Mouse (Mus musculus): ENCODE measurements around the gene Ldlrad3. TPM values are rescaled to one million over a fixed set of nuclear protein-coding genes. Genes with fewer than 3 reads are reported as not detected.

Ldlrad3 gene
- polyA plus RNA-seq, 2 experiments: 2.1 to 2.9 TPM

GRCm38 (mm10) chr2:102157010-102157409 lies 29.2 kb downstream of the Ldlrad3 start:
- H3K4me1 ChIP-seq (replicated peaks; ENCODE audit: control insufficient read depth in 2 of 2, insufficient read depth in 2 of 2, low read length in 1 of 2): peaks cover 0 to 13% of the 10 kb centered on the region in 2 experiments; a peak in 2 of 4 replicates
- H3K27ac ChIP-seq: no peak overlapping the region
- no peaks in the 10 kb centered on the region for H3K36me3 ChIP-seq (replicated peaks; ENCODE audit: control insufficient read depth, insufficient read depth, low read depth)
- no peak overlapping the region for H3K4me2 ChIP-seq (ENCODE audit: low read depth)
- WGBS (ENCODE audit: insufficient replicate concordance): 49% methylated on average over 9 of the region's 9 CpGs
- TF ChIP-seq CTCF (IDR thresholded peaks at IDR 0.05; ENCODE audit: low read depth) (no peak), EP300 (IDR thresholded peaks at IDR 0.05; ENCODE audit: low read depth) (no peak)
- H3K4me3 ChIP-seq (ENCODE audit: insufficient read depth in 1 of 2, low read depth in 2 of 2, low read length in 2 of 2): no peak overlapping the region
- no peak for ATAC-seq (ENCODE audit: insufficient read depth)
- H3K27me3 ChIP-seq (ENCODE audit: control insufficient read depth, insufficient read depth, low read length): no peaks in the 10 kb centered on the region
- no peak overlapping the region for H3K9ac ChIP-seq (replicated peaks)
- no peak for DNase-seq (ENCODE audit: low read depth in 3 of 3, low spot score in 3 of 3)
- H3K9me3 ChIP-seq (ENCODE audit: control insufficient read depth, low read length): no peaks in the 10 kb centered on the region

- no peak for TF ChIP-seq CTCF (IDR thresholded peaks at IDR 0.05; ENCODE audit: low read depth)
- no peak for TF ChIP-seq EP300 (IDR thresholded peaks at IDR 0.05; ENCODE audit: low read depth)
- H3K36me3 ChIP-seq (replicated peaks; ENCODE audit: control insufficient read depth, insufficient read depth, low read depth): no peaks in the 10 kb centered on the region
- H3K27me3 ChIP-seq (ENCODE audit: control insufficient read depth, insufficient read depth, low read length): no peaks in the 10 kb centered on the region
- 58% methylated on average over 9 of the region's 9 CpGs for WGBS (ENCODE audit: insufficient replicate concordance)
- DNase-seq (ENCODE audit: low read depth in 3 of 3, low spot score in 3 of 3): no peak
- H3K4me2 ChIP-seq (ENCODE audit: low read depth): no peak overlapping the region
- H3K4me1 ChIP-seq (replicated peaks; ENCODE audit: control insufficient read depth in 2 of 2, insufficient read depth in 2 of 2, low read length in 1 of 2): peaks cover 0 to 13% of the 10 kb centered on the region in 2 experiments; a peak in 2 of 4 replicates
- ATAC-seq (ENCODE audit: insufficient read depth): no peak
- H3K9ac ChIP-seq (replicated peaks): no peak overlapping the region
- H3K4me3 ChIP-seq (ENCODE audit: insufficient read depth in 1 of 2, low read depth in 2 of 2, low read length in 2 of 2): no peak overlapping the region
- no peaks in the 10 kb centered on the region for H3K9me3 ChIP-seq (ENCODE audit: control insufficient read depth, low read length)
- no peak overlapping the region for H3K27ac ChIP-seq
These were observed 29.7 kb downstream of the Ldlrad3 start for GRCm38 (mm10) chr2:102156460-102156859.

GRCm38 (mm10) chr2:102155306-102156015 lies 30.7 kb downstream of the Ldlrad3 start:
- no peak for ATAC-seq (ENCODE audit: insufficient read depth)
- no peaks in the 10 kb centered on the region for H3K27me3 ChIP-seq (ENCODE audit: control insufficient read depth, insufficient read depth, low read length)
- no peak for DNase-seq (ENCODE audit: low read depth in 3 of 3, low spot score in 3 of 3)
- no peak overlapping the region for H3K9ac ChIP-seq (replicated peaks)
- WGBS (ENCODE audit: insufficient replicate concordance): 53% methylated on average over 5 of the region's 5 CpGs
- H3K4me2 ChIP-seq (ENCODE audit: low read depth): no peak overlapping the region
- H3K4me3 ChIP-seq (ENCODE audit: insufficient read depth in 1 of 2, low read depth in 2 of 2, low read length in 2 of 2): no peak overlapping the region
- H3K27ac ChIP-seq: no peak overlapping the region
- H3K36me3 ChIP-seq (replicated peaks; ENCODE audit: control insufficient read depth, insufficient read depth, low read depth): no peaks in the 10 kb centered on the region
- H3K4me1 ChIP-seq (replicated peaks; ENCODE audit: control insufficient read depth in 2 of 2, insufficient read depth in 2 of 2, low read length in 1 of 2): peaks cover 0 to 13% of the 10 kb centered on the region in 2 experiments; a peak in 2 of 4 replicates
- TF ChIP-seq EP300 (IDR thresholded peaks at IDR 0.05; ENCODE audit: low read depth): no peak
- no peak for TF ChIP-seq CTCF (IDR thresholded peaks at IDR 0.05; ENCODE audit: low read depth)
- H3K9me3 ChIP-seq (ENCODE audit: control insufficient read depth, low read length): no peaks in the 10 kb centered on the region

- H3K9ac ChIP-seq (replicated peaks): no peak overlapping the region
- H3K27me3 ChIP-seq (ENCODE audit: control insufficient read depth, insufficient read depth, low read length): no peaks in the 10 kb centered on the region
- no peak overlapping the region for H3K4me3 ChIP-seq (ENCODE audit: insufficient read depth in 1 of 2, low read depth in 2 of 2, low read length in 2 of 2)
- DNase-seq (ENCODE audit: low read depth in 3 of 3, low spot score in 3 of 3): no peak
- 27% methylated on average over 6 of the region's 6 CpGs for WGBS (ENCODE audit: insufficient replicate concordance)
- no peaks in the 10 kb centered on the region for H3K9me3 ChIP-seq (ENCODE audit: control insufficient read depth, low read length)
- TF ChIP-seq EP300 (IDR thresholded peaks at IDR 0.05; ENCODE audit: low read depth) (no peak), CTCF (IDR thresholded peaks at IDR 0.05; ENCODE audit: low read depth) (no peak)
- peaks cover 0 to 13% of the 10 kb centered on the region in 2 experiments; a peak in 2 of 4 replicates for H3K4me1 ChIP-seq (replicated peaks; ENCODE audit: control insufficient read depth in 2 of 2, insufficient read depth in 2 of 2, low read length in 1 of 2)
- no peak for ATAC-seq (ENCODE audit: insufficient read depth)
- H3K27ac ChIP-seq: no peak overlapping the region
- no peak overlapping the region for H3K4me2 ChIP-seq (ENCODE audit: low read depth)
- H3K36me3 ChIP-seq (replicated peaks; ENCODE audit: control insufficient read depth, insufficient read depth, low read depth): no peaks in the 10 kb centered on the region
These were observed 31.4 kb downstream of the Ldlrad3 start for GRCm38 (mm10) chr2:102154771-102155211.

- no peaks in the 10 kb centered on the region for H3K9me3 ChIP-seq (ENCODE audit: control insufficient read depth, low read length)
- no peak for ATAC-seq (ENCODE audit: insufficient read depth)
- no peak overlapping the region for H3K4me3 ChIP-seq (ENCODE audit: insufficient read depth in 1 of 2, low read depth in 2 of 2, low read length in 2 of 2)
These were observed 31.9 kb downstream of the Ldlrad3 start for GRCm38 (mm10) chr2:102154328-102154727.

More at GRCm38 (mm10) chr2:102154328-102154727, 31.9 kb downstream of the Ldlrad3 start:
- WGBS (ENCODE audit: insufficient replicate concordance): 39% methylated on average over 4 of the region's 4 CpGs
- no peaks in the 10 kb centered on the region for H3K27me3 ChIP-seq (ENCODE audit: control insufficient read depth, insufficient read depth, low read length)
- H3K27ac ChIP-seq: no peak overlapping the region
- peaks cover 0 to 13% of the 10 kb centered on the region in 2 experiments; a peak in 2 of 4 replicates for H3K4me1 ChIP-seq (replicated peaks; ENCODE audit: control insufficient read depth in 2 of 2, insufficient read depth in 2 of 2, low read length in 1 of 2)
- H3K4me2 ChIP-seq (ENCODE audit: low read depth): no peak overlapping the region
- no peak overlapping the region for H3K9ac ChIP-seq (replicated peaks)
- H3K36me3 ChIP-seq (replicated peaks; ENCODE audit: control insufficient read depth, insufficient read depth, low read depth): no peaks in the 10 kb centered on the region
- no peak for DNase-seq (ENCODE audit: low read depth in 3 of 3, low spot score in 3 of 3)
- TF ChIP-seq EP300 (IDR thresholded peaks at IDR 0.05; ENCODE audit: low read depth): no peak
- no peak for TF ChIP-seq CTCF (IDR thresholded peaks at IDR 0.05; ENCODE audit: low read depth)
